Mouse (Mus musculus) adrenal gland, postnatal 14 days (tissue): ENCODE measurements around the gene Smim6. TPM values are rescaled to one million over a fixed set of nuclear protein-coding genes. Genes with fewer than 3 reads are reported as not detected.
A peak's percentile ranks its signal among the peaks of the same experiment; 100 is the strongest.

Source experiments
- DNase-seq: peaks from one replicate; pipeline ENCODE4 v3.0.0; 2021; ENCODE audit warnings: mixed read lengths
- total RNA-seq: library from RNA; stranded (reverse); gene quantifications from 2 replicates; pipeline ENCODE4 v1.2.3, GENCODE M21; 2021

Gene Smim6
- total RNA-seq, 1 experiment from 2014 or later = not detected

GRCm38 (mm10) chr11:115941980-115942379 lies 30.2 kb downstream of the Smim6 start:
- DNase-seq = no peak

DNA sequence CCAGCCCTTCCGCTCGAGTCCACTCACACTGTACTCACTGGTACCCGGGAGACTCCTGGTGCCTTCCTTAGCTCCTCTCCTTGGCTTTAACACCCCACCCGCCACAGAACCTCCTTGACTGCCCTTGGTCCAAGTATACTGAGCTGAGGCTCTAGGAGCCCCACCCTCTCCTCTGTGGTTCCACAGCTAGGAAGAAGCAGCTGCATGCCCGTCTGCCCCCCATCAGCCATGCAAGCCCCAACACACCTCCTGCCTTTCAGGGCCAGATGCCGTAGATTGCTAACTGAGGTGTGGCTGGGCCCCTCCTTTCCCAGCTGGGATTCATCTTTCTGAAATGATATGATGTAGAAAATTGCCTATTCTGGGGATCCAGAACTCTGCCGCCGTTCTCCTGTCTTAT lies 33.4 kb downstream of the Smim6 start:
- no peak for DNase-seq

- no peak for DNase-seq
Measured at GRCm38 (mm10) chr11:115946221-115946828, 34.5 kb downstream of the Smim6 start.

- DNase-seq = no peak
Measured at GRCm38 (mm10) chr11:115948316-115948715, 36.5 kb downstream of the Smim6 start.

- no peak for DNase-seq
Measured at GRCm38 (mm10) chr11:115950719-115951118, 38.9 kb downstream of the Smim6 start.

DNA sequence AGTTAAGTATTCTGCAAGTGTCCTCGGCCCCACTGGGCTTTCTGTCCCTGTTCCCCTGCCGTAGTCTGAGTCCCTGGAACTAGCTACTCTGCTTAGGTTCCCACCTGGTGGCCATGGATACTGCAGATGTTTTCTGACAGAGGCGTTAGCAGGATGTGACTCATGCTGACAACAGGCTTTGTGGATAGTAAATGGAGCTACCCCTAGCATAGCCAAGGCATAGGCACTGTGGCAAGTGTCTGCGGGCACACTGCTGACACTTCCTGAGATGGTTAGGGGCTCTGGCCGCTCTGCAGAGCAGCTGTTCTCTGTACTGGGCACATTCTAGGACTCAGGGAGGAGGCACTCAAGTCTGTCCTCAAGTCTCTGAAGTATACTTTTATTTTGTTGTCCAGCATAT lies 42.9 kb downstream of the Smim6 start:
- no peak for DNase-seq

- peak; percentile 38 for DNase-seq
Measured at GRCm38 (mm10) chr11:115955195-115955858, 43.5 kb downstream of the Smim6 start.

DNA sequence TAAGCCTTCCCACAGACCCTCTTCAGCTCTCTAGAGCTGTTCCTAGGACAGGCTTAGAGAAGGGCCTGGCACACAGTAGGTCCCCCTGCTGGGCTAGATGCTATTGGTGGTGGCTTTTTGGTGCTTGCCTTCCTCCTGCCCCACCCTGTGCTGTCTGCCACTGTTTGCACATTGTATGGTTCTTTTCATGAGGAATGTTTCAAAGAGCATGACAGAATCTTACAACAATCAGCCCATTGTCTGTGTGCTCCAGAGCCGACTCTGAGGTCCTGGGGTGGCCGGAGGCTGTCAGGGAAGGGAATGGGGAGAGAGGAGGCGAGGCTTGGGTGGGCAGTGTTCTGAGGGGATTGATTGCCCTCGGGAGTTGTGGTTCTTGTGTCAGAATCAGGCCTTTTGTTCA lies 44.6 kb downstream of the Smim6 start:
- no peak for DNase-seq

- DNase-seq = no peak
Measured at GRCm38 (mm10) chr11:115957971-115958370, 46.2 kb downstream of the Smim6 start.

DNA sequence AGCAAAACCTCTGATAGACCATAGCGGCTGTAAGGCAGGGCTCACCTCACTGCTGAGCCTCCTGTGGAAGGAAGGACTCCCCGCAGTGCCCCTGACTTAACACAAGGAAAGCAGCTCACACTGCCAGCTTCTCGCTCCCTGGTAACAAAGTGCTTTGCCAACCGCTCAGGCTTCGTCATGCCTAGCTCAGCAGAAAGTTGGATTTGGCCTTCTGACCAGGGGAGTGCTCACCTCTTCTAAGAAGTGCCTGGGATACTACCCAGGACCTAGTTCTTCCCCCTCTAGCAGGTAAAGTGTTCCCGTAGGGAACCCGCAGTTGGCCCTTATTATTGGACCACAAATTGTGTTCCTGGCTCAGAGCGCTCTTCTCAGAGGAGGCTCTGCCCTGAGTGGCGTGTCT lies 47.2 kb downstream of the Smim6 start:
- no peak for DNase-seq

DNA sequence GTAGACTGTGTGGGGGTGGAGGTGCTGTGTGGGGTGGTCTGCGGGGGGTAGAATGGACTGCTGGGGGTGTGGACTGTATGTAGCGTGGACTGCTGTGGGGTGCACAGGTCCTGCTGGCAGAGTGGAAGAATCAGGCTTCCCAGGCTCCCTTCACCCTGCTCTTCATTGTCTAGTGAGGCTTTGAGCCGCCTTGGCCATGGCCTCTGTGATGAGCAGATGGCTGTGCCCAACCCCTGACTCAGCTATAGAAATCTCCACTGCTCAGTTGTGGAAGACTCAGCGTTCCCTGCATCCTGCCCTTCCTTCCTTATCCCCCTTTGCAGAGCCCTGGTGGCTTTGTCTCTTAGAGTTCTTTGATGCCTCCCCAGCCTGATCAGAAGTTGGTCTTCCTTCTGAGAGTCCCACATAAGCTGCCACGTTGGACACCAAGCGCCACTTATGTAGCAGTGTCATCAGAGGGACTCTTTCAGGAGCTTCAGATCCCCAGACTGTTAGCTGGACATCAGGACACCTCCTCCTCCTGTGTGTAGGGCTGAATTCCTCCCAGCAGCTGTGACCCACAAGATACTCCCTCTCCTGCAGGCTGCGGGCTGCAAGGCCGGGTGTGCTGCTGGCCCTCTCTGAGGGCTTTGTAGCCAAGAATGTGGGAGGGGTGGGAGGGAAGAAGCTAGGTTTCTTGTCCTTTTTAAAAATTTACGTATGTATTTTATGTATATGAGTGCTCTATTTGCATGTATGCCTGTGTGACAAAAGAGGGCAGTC lies 51.0 kb downstream of the Smim6 start:
- DNase-seq = peak; percentile 41

Other genes starting within 250 kb of the Smim6 start
- gene Grb2, start 203.4 kb upstream of the Smim6 start, total RNA-seq = 103 and 108 TPM in 2 replicates
- 64.4 and 65.1 TPM in 2 replicates for gene Tmem94, start 146.6 kb upstream of the Smim6 start, total RNA-seq
- 53.7 and 57.5 TPM in 2 replicates for gene Caskin2, start 98.4 kb upstream of the Smim6 start, total RNA-seq
- 16.3 and 20.3 TPM in 2 replicates for gene Tsen54, start 97.3 kb upstream of the Smim6 start, total RNA-seq
- gene Llgl2, start 88.0 kb upstream of the Smim6 start, total RNA-seq = 11.4 and 11.8 TPM in 2 replicates
- gene Myo15b, start 53.6 kb upstream of the Smim6 start, total RNA-seq = 0.26 TPM in 1 of 2 replicates, not detected in the other
- gene Smim5, start 12.1 kb upstream of the Smim6 start, total RNA-seq = 0.82 and 1.3 TPM in 2 replicates
- 40.9 and 42.9 TPM in 2 replicates for gene Sap30bp, start 21.3 kb downstream of the Smim6 start, total RNA-seq
- gene Recql5, start 21.5 kb downstream of the Smim6 start, total RNA-seq = 18.3 and 22.3 TPM in 2 replicates
- gene Itgb4, start 62.7 kb downstream of the Smim6 start, total RNA-seq = 3.6 and 4.4 TPM in 2 replicates
- gene Galk1, start 100.7 kb downstream of the Smim6 start, total RNA-seq = 41.5 and 51.9 TPM in 2 replicates
- 340 and 347 TPM in 2 replicates for gene H3f3b, start 115.9 kb downstream of the Smim6 start, total RNA-seq
- 20.6 and 24.4 TPM in 2 replicates for gene Unk, start 118.3 kb downstream of the Smim6 start, total RNA-seq
- 0.74 and 4.0 TPM in 2 replicates for gene Unc13d, start 165.9 kb downstream of the Smim6 start, total RNA-seq
- gene Wbp2, start 175.0 kb downstream of the Smim6 start, total RNA-seq = 121 and 127 TPM in 2 replicates
- 19.9 and 23.6 TPM in 2 replicates for gene Trim47, start 215.2 kb downstream of the Smim6 start, total RNA-seq
- 8.6 and 10.2 TPM in 2 replicates for gene Trim65, start 219.1 kb downstream of the Smim6 start, total RNA-seq
- 90.7 and 95.0 TPM in 2 replicates for gene Mrpl38, start 226.9 kb downstream of the Smim6 start, total RNA-seq